Mouse (Mus musculus): ENCODE results near the gene Defb39.

The Defb39 gene

DNA sequence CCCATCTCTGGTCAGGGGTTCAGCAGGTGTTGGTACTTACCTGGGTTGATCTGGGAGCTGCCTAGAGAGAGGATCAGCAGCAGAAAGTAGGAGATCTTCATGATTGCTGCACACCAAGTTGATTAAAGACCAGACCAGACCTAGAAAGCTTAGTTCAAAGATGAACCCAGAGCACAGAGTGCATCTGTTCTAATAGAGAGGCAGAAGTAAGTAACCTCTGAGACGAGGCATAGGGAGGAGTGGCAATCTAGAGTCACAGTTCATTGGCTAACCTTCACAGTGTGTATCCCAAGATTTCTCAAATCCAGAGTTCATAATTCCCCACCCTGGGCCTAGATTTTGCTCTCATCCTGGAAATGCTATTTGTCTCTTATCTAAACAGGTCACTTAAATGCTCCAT is at the start of gene Defb39:
Gene Defb39, minus strand, starts transcription at position 101 of the 400 bp plus-strand sequence.
- DNase-seq, result no peak

DNA sequence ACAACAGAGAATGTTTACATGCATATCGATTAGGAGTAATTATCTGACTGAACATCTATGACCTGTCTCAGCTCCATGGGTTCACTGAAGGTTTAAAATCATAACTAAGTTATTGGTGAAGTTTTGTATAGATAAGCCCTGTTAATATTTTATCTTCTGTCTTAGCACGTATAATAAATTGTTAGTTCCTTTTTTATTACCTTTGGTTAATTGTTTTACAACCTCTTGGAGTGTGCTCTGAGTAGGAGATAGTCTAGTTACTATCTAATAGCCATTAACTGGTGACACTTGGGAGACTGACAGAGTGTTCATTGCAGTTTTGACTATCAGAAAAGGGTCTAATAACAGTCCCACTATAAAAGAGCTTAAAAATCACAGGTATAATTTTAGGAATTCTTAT is 1.4 kb upstream of the Defb39 start:
- DNase-seq, result no peak

DNA sequence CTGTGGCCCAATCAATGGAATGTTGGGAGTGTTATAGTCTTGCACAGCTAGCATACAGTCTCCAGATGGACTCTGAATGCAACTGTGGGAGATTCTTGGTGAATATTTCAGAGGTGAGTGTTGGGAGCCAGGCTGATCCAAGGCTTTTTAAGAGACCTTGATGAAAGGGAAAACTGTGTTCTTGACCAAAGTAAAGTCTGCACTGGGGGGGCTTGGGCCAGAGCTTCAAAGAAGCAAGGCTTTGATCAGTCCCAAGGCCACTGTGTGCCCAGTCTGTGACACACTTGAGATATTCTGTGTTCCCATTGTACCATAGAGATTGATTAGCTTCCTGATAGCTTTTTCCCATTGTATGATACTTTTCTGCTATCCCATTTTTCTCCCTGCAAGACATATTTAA is 1.7 kb downstream of the Defb39 start:
- no peak for DNase-seq

DNA sequence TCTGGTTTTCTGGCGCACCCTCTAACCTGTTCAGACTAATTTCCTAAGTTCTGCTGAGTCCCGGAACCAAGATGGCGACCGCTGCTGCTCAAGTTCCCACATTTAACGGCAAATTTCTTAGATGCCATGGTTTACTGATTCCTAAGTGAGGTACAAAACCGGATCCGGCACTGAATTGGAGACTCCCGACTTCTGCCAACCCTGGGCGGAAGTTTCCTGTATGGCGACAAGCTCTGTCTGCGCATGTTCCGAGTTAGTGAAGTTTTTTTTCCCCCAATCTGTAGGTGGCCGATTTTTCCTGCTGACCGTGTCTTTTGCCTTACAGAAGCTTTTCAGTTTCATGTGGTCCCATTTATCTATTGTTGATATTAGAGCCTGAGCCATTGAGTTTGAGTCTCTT is 19.4 kb downstream of the Defb39 start:
- no peak for DNase-seq

DNA sequence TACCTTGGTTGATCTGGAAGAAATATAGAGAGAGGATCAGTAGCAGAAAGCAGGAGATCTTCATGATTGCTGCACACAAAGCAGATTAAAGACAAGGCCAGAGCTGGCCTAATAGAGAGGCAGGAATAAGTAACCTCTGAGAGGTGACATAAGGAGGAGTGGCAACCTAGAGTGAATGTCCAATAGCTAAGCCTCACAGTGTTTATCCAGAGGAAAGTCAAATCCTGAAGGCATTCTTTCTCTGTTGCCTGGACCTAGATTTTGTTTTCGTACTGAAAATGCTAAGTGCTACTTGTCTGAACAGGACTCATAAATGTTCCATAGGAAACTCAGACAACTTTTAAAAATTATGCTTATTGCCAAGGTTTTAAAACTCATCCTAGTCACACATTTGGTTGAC is 38.1 kb downstream of the Defb39 start, which contains the start of gene Defb38:
Gene Defb38, minus strand, starts transcription at position 101 of the 400 bp plus-strand sequence.
- no peak for DNase-seq
